Mouse (Mus musculus): ENCODE data around the gene Nprl3.
A peak's percentile ranks its signal among the peaks of the same experiment; 100 is the strongest.

Gene Nprl3

GRCm38 (mm10) chr11:32198256-32198955 is 69.1 kb downstream of the Nprl3 start:
- no peak for DNase-seq (ENCODE audit: low spot score in 2 of 2)

GRCm38 (mm10) chr11:32197766-32198165 is 69.7 kb downstream of the Nprl3 start:
- DNase-seq (ENCODE audit: low spot score in 2 of 2), result no peak

- DNase-seq (ENCODE audit: low spot score in 2 of 2), result no peak
Observed at GRCm38 (mm10) chr11:32196727-32197126, 70.8 kb downstream of the Nprl3 start.

- DNase-seq (ENCODE audit: low spot score in 2 of 2), result no peak
Observed at GRCm38 (mm10) chr11:32195867-32196540, 71.5 kb downstream of the Nprl3 start.

- DNase-seq (ENCODE audit: low spot score in 2 of 2), result no peak
Observed at GRCm38 (mm10) chr11:32194626-32195025, 72.9 kb downstream of the Nprl3 start.

GRCm38 (mm10) chr11:32194086-32194485 is 73.4 kb downstream of the Nprl3 start:
- no peak for DNase-seq (ENCODE audit: low spot score in 2 of 2)

GRCm38 (mm10) chr11:32193156-32193555 is 74.4 kb downstream of the Nprl3 start:
- DNase-seq (ENCODE audit: low spot score in 2 of 2), result no peak

- DNase-seq (ENCODE audit: low spot score in 2 of 2), result no peak
Observed at GRCm38 (mm10) chr11:32190603-32191110, 76.8 kb downstream of the Nprl3 start.

- no peak for DNase-seq (ENCODE audit: low spot score in 2 of 2)
Observed at GRCm38 (mm10) chr11:32190119-32190518, 77.4 kb downstream of the Nprl3 start.

GRCm38 (mm10) chr11:32189434-32189833 is 78.1 kb downstream of the Nprl3 start:
- no peak for DNase-seq (ENCODE audit: low spot score in 2 of 2)

- no peak for DNase-seq (ENCODE audit: low spot score in 2 of 2)
Observed at GRCm38 (mm10) chr11:32188881-32189280, 78.6 kb downstream of the Nprl3 start.

- no peak for DNase-seq (ENCODE audit: low spot score in 2 of 2)
Observed at GRCm38 (mm10) chr11:32187256-32187655, 80.3 kb downstream of the Nprl3 start.

GRCm38 (mm10) chr11:32186031-32186430 is 81.5 kb downstream of the Nprl3 start:
- no peak for DNase-seq (ENCODE audit: low spot score in 2 of 2)

- no peak for DNase-seq (ENCODE audit: low spot score in 2 of 2)
Observed at GRCm38 (mm10) chr11:32184469-32184868, 83.0 kb downstream of the Nprl3 start.

- peak; percentile 54 to 84 for DNase-seq (ENCODE audit: low spot score in 2 of 2)
Observed at GRCm38 (mm10) chr11:32181973-32182868, 85.3 kb downstream of the Nprl3 start.

GRCm38 (mm10) chr11:32181246-32181645 is 86.3 kb downstream of the Nprl3 start:
- DNase-seq (ENCODE audit: low spot score in 2 of 2), result no peak

- no peak for DNase-seq (ENCODE audit: low spot score in 2 of 2)
Observed at GRCm38 (mm10) chr11:32178506-32178905, 89.0 kb downstream of the Nprl3 start.
